Mouse (Mus musculus) cortical plate, adult 2 months (tissue): ENCODE measurements around the gene Srd5a1.

Source experiments
- CTCF ChIP-seq: fragments of 200-500 bp; IDR thresholded peaks from 2 replicates; pipeline ENCODE4 v1.5.1; 2011; ENCODE audit warnings: mild to moderate bottlenecking, control low read depth, low read length; ENCODE audit not compliant: insufficient read depth; ENCODE audit errors: extremely low read depth
- POLR2A ChIP-seq: fragments of 200-500 bp; IDR thresholded peaks from 2 replicates; pipeline ENCODE4 v1.6.1; 2011; ENCODE audit warnings: mild to moderate bottlenecking, low read length, control low read depth; ENCODE audit not compliant: insufficient read depth; ENCODE audit errors: extremely low read depth

DNA sequence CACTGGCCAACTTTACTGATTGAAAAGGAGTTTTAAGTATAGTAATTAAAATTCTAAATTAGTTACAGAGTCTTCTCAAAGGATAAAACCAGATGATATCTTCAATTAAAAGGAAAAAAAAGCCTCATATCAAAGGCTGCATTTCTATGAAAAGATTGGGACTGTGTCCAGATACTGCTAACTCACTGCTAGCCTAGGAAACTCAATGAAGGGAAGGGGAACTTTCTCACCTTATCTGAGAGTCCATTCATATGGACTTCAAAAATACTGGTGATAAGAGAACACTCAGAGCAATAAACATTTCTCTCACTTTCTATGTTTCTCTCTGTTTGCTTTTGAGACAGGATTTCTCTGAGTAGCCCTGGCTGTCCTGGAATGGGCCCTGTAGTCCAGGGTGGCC is 46.7 kb downstream of the Srd5a1 start:
- TF ChIP-seq CTCF (no peak), POLR2A (no peak)
